Mouse (Mus musculus): ENCODE measurements around the gene Lpar3.

GRCm38 (mm10) chr3:146317911-146318310 lies 97.1 kb downstream of the Lpar3 start:
- no peak for TF ChIP-seq CEBPB (IDR thresholded peaks at IDR 0.05; ENCODE audit: low read depth)
- no peak for TF ChIP-seq USF1 (IDR thresholded peaks at IDR 0.05; ENCODE audit: low read depth)
- TF ChIP-seq CTCF (IDR thresholded peaks at IDR 0.05; ENCODE audit: control insufficient read depth, insufficient read depth, insufficient read length) = no peak
- no peak for TF ChIP-seq MAX (IDR thresholded peaks at IDR 0.05)
- no peak for TF ChIP-seq MYOG (IDR thresholded peaks at IDR 0.05; ENCODE audit: control insufficient read depth, extremely low read depth, insufficient read length)

Data from C2C12 (cell line).